ENCODE assay signal across 31 mouse cellular contexts in the genomic region with DNA sequence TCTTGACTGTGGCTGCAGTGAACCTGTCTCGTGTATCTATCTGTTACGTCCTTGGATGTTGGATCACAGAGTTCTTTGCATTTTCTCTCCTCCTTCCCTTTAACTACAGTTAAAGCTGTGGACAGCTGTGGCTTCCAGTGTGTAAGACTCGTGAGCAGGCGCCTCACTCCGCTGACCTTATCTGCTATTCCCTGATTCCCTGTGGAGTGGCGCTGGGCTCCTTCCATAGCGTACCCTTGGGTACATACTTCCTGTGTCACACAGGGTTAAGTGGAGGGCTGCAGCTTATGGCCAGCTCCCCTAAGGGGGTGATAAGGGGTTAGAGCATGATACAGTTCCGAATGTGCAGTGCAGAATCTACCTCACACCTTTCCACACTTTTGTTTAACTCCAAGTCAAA.
DNase-seq lines count a peak whose midpoint lies in the region; ATAC-seq and TF ChIP-seq lines count a peak whose summit lies in the region.
"Had no signal": no experiment of that assay in that cellular context is flagged by ENCODE, and none has a peak within 500 bp of the region (broad histone marks: within the 10 kb centered on the region; RNA-seq: fewer than 3 reads in every experiment).

No protein-coding gene starts in this region.

- H3K9ac ChIP-seq in heart, adult 2 months (ENCODE audit: low read depth, low read length), result no peak overlapping the region
- no peak overlapping the region for H3K9ac ChIP-seq in heart, embryonic 14.5 days (ENCODE audit: low read length)
- no peak overlapping the region; the same call in 1 of the 2 replicates for H3K9ac ChIP-seq in heart, embryonic 16.5 days (ENCODE audit: low read length)
- no peak overlapping the region for H3K9ac ChIP-seq in limb, embryonic 12.5 days (replicated peaks)
- H3K9ac ChIP-seq: embryonic facial prominence, embryonic 15.5 days; forebrain, embryonic 13.5 days; kidney, embryonic 15.5 days; limb, embryonic 15.5 days; liver, embryonic 13.5 days; neural tube, embryonic 12.5 days had no signal

- peak overlapping the region; percentile 32; the same call in 1 of the 2 replicates for H3K4me2 ChIP-seq in heart, embryonic 14.5 days (ENCODE audit: low read length)
- peak overlapping the region; percentile 29 for H3K4me2 ChIP-seq in heart, embryonic 16.5 days (ENCODE audit: low read depth, low read length)
- no peak overlapping the region for H3K4me2 ChIP-seq in limb, embryonic 12.5 days
- H3K4me2 ChIP-seq: embryonic facial prominence, embryonic 15.5 days; forebrain, embryonic 13.5 days; kidney, embryonic 15.5 days; limb, embryonic 15.5 days; liver, embryonic 13.5 days; neural tube, embryonic 12.5 days had no signal

- H3K4me3 ChIP-seq in heart, embryonic 10.5 days, result 0 out of 2 replicates have a peak overlapping the region, but pooled peaks have one; percentile 5
- H3K4me3 ChIP-seq in heart, adult 2 months, result no peak overlapping the region
- no peak overlapping the region for H3K4me3 ChIP-seq in heart, embryonic 14.5 days (ENCODE audit: control insufficient read depth in 1 of 2, insufficient read depth in 1 of 2, low read depth in 1 of 2, low read length in 2 of 2)
- no peak overlapping the region for H3K4me3 ChIP-seq in heart, embryonic 16.5 days (ENCODE audit: low read length)
- H3K4me3 ChIP-seq in limb, embryonic 12.5 days (replicated peaks), result no peak overlapping the region
- no peak overlapping the region for H3K4me3 ChIP-seq in thymus, adult 2 months (ENCODE audit: control insufficient read depth, insufficient read depth, low read length)
- H3K4me3 ChIP-seq: embryonic facial prominence, embryonic 10.5 days; embryonic facial prominence, embryonic 15.5 days; forebrain, embryonic 13.5 days; kidney, embryonic 15.5 days; left cerebral cortex, adult 2 months; limb, embryonic 15.5 days; liver, embryonic 13.5 days; midbrain, embryonic 10.5 days; myocyte; neural tube, embryonic 12.5 days had no signal

- no peak for DNase-seq in heart, embryonic 10.5 days (ENCODE audit: low spot score)
- DNase-seq in heart, adult 2 months, result no peak
- DNase-seq in spleen, postnatal 4 days (ENCODE audit: low spot score in 2 of 2), result no peak
- DNase-seq in thymus, adult 2 months, result no peak
- DNase-seq: adrenal gland, postnatal 25 days; cerebellum, adult 11-12 months; cerebellum, postnatal 10 days; gastrocnemius, postnatal 14 days; kidney, adult 18-20 months; kidney, postnatal 25 days; liver, embryonic 13.5 days; lung, adult 18-20 months; lung, postnatal 10 days; right cerebral cortex, adult 18-20 months; spleen, adult 18-20 months; thymus, adult 18-20 months; thymus, postnatal 4 days had no signal

- 21% methylated on average over 8 of the region's 8 CpGs for WGBS in heart, embryonic 10.5 days
- 64% methylated on average over 8 of the region's 8 CpGs for WGBS in heart, adult 2 months
- 16% methylated on average over 8 of the region's 8 CpGs for WGBS in heart, embryonic 14.5 days
- 30% methylated on average over 8 of the region's 8 CpGs for WGBS in heart, embryonic 16.5 days
- 71% methylated on average over 8 of the region's 8 CpGs for WGBS in limb, embryonic 12.5 days
- 88% methylated on average over 8 of the region's 8 CpGs for WGBS in thymus, adult 2 months

- no peaks in the 10 kb centered on the region for H3K79me2 ChIP-seq in heart, adult 2 months (replicated peaks; ENCODE audit: control insufficient read depth, insufficient read depth, low read length)

- intact Hi-C loops in heart, adult 2 months (cut with DNase I), result no loop called here

- no peak for TF ChIP-seq EP300 in heart, adult 2 months (IDR thresholded peaks at IDR 0.05; ENCODE audit: insufficient read depth, low read depth, low read length)

- H3K4me1 ChIP-seq in heart, embryonic 10.5 days, result peaks cover 14% of the 10 kb centered on the region
- no peaks in the 10 kb centered on the region for H3K4me1 ChIP-seq in heart, adult 2 months (ENCODE audit: control insufficient read depth, insufficient read depth, low read length)
- peaks cover 5 to 11% of the 10 kb centered on the region in 2 experiments for H3K4me1 ChIP-seq in heart, embryonic 14.5 days (ENCODE audit: control insufficient read depth in 2 of 2, insufficient read depth in 2 of 2, low read length in 2 of 2)
- peaks cover 9% of the 10 kb centered on the region for H3K4me1 ChIP-seq in heart, embryonic 16.5 days (ENCODE audit: control insufficient read depth, insufficient read depth, low read length)
- peaks cover 33% of the 10 kb centered on the region for H3K4me1 ChIP-seq in limb, embryonic 12.5 days (replicated peaks)
- no peaks in the 10 kb centered on the region for H3K4me1 ChIP-seq in thymus, adult 2 months (replicated peaks; ENCODE audit: control insufficient read depth, insufficient read depth, low read length)
- H3K4me1 ChIP-seq: embryonic facial prominence, embryonic 15.5 days; forebrain, embryonic 13.5 days; liver, embryonic 13.5 days; midbrain, embryonic 10.5 days; neural tube, embryonic 12.5 days had no signal

- H3K27ac ChIP-seq in heart, embryonic 10.5 days, result no peak overlapping the region; the same call in 1 of the 2 replicates
- no peak overlapping the region for H3K27ac ChIP-seq in heart, adult 2 months
- no peak overlapping the region for H3K27ac ChIP-seq in heart, embryonic 14.5 days (replicated peaks in 1 of 2; ENCODE audit: control insufficient read depth in 1 of 2, insufficient read depth in 1 of 2, low read depth in 2 of 2, low read length in 2 of 2)
- no peak overlapping the region for H3K27ac ChIP-seq in heart, embryonic 16.5 days (ENCODE audit: low read length)
- H3K27ac ChIP-seq in limb, embryonic 12.5 days, result peak overlapping the region; percentile 69
- H3K27ac ChIP-seq in thymus, adult 2 months (ENCODE audit: control insufficient read depth, insufficient read depth, low read length), result no peak overlapping the region
- H3K27ac ChIP-seq: embryonic facial prominence, embryonic 10.5 days; embryonic facial prominence, embryonic 15.5 days; forebrain, embryonic 13.5 days; kidney, embryonic 15.5 days; left cerebral cortex, adult 2 months; limb, embryonic 15.5 days; liver, embryonic 13.5 days; midbrain, embryonic 10.5 days; neural tube, embryonic 12.5 days; stomach, postnatal 0 days had no signal

- ATAC-seq in heart, embryonic 14.5 days (ENCODE audit: insufficient number of reproducible peaks, insufficient read depth, low FRiP score, low read depth), result no peak
- no peak; the same call in 1 of the 2 replicates for ATAC-seq in heart, embryonic 16.5 days (replicated peaks; ENCODE audit: extremely low read depth, insufficient read depth, low FRiP score)
- no peak for ATAC-seq in limb, embryonic 12.5 days (ENCODE audit: insufficient number of reproducible peaks, insufficient read depth, low FRiP score, low TSS enrichment, low read depth)
- ATAC-seq: forebrain, embryonic 13.5 days; hindbrain, embryonic 16.5 days had no signal

- H3K36me3 ChIP-seq in heart, embryonic 10.5 days, result no peaks in the 10 kb centered on the region
- H3K36me3 ChIP-seq in heart, adult 2 months (ENCODE audit: control insufficient read depth, insufficient read depth, low read length), result no peaks in the 10 kb centered on the region
- no peaks in the 10 kb centered on the region for H3K36me3 ChIP-seq in heart, embryonic 14.5 days (ENCODE audit: control insufficient read depth, insufficient read depth, low read length)
- no peaks in the 10 kb centered on the region for H3K36me3 ChIP-seq in heart, embryonic 16.5 days (ENCODE audit: control insufficient read depth, insufficient read depth)
- no peaks in the 10 kb centered on the region for H3K36me3 ChIP-seq in limb, embryonic 12.5 days
- H3K36me3 ChIP-seq in thymus, adult 2 months (ENCODE audit: control insufficient read depth, insufficient read depth, low read length), result no peaks in the 10 kb centered on the region
- H3K36me3 ChIP-seq: embryonic facial prominence, embryonic 10.5 days; embryonic facial prominence, embryonic 15.5 days; limb, embryonic 15.5 days; liver, embryonic 13.5 days; midbrain, embryonic 10.5 days; neural tube, embryonic 12.5 days had no signal

- TF ChIP-seq POLR2A in heart, adult 2 months (IDR thresholded peaks at IDR 0.05; ENCODE audit: insufficient read depth, low read depth, low read length), result no peak
- no peak for TF ChIP-seq POLR2A in thymus, adult 2 months (IDR thresholded peaks at IDR 0.05; ENCODE audit: control insufficient read depth, extremely low read depth, insufficient read depth, low read length, poor library complexity)

- no peaks in the 10 kb centered on the region for H3K27me3 ChIP-seq in heart, embryonic 10.5 days (ENCODE audit: insufficient read depth, poor library complexity, severe bottlenecking)
- H3K27me3 ChIP-seq in heart, adult 2 months (ENCODE audit: control insufficient read depth, insufficient read depth, low read length), result no peaks in the 10 kb centered on the region
- H3K27me3 ChIP-seq in heart, embryonic 14.5 days (ENCODE audit: control insufficient read depth, insufficient read depth, low read length), result no peaks in the 10 kb centered on the region
- no peaks in the 10 kb centered on the region for H3K27me3 ChIP-seq in heart, embryonic 16.5 days (ENCODE audit: control insufficient read depth, insufficient read depth, low read length)
- no peaks in the 10 kb centered on the region for H3K27me3 ChIP-seq in limb, embryonic 12.5 days
- H3K27me3 ChIP-seq in thymus, adult 2 months (ENCODE audit: control insufficient read depth, insufficient read depth, low read length), result no peaks in the 10 kb centered on the region
- H3K27me3 ChIP-seq: embryonic facial prominence, embryonic 15.5 days; forebrain, embryonic 13.5 days; kidney, embryonic 15.5 days; limb, embryonic 15.5 days; liver, embryonic 13.5 days; neural tube, embryonic 12.5 days had no signal

- no peak for TF ChIP-seq CTCF in heart, adult 2 months (IDR thresholded peaks at IDR 0.05)
- no peak for TF ChIP-seq CTCF in thymus, adult 2 months (IDR thresholded peaks at IDR 0.05; ENCODE audit: borderline replicate concordance, control insufficient read depth, extremely low read depth, insufficient read depth, low read length, poor library complexity)

- H3K9me3 ChIP-seq in heart, embryonic 10.5 days, result peaks cover 5% of the 10 kb centered on the region
- H3K9me3 ChIP-seq in heart, embryonic 14.5 days (ENCODE audit: control insufficient read depth, low read length), result no peaks in the 10 kb centered on the region
- H3K9me3 ChIP-seq in heart, embryonic 16.5 days (replicated peaks; ENCODE audit: control insufficient read depth, low read length), result 0 out of 2 replicates have a peak, but pooled peaks cover 4% of the 10 kb centered on the region
- H3K9me3 ChIP-seq in limb, embryonic 12.5 days, result no peaks in the 10 kb centered on the region
- H3K9me3 ChIP-seq: embryonic facial prominence, embryonic 15.5 days; forebrain, embryonic 13.5 days; kidney, embryonic 15.5 days; limb, embryonic 15.5 days; liver, embryonic 13.5 days had no signal
